Mouse (Mus musculus): ENCODE results near the gene Acsl3.
A peak's percentile ranks its signal among the peaks of the same experiment; 100 is the strongest.

The Acsl3 gene

GRCm38 (mm10) chr1:78686872-78687271, 29.2 kb downstream of the Acsl3 start:
- no peak for DNase-seq (ENCODE audit: low spot score in 2 of 2)

- no peak for DNase-seq (ENCODE audit: low spot score in 2 of 2)
Observed at GRCm38 (mm10) chr1:78688149-78688548, 30.5 kb downstream of the Acsl3 start.

GRCm38 (mm10) chr1:78694503-78695258, 37.1 kb downstream of the Acsl3 start:
- DNase-seq (ENCODE audit: low spot score in 2 of 2): no peak

- DNase-seq (ENCODE audit: low spot score in 2 of 2): no peak
Observed at GRCm38 (mm10) chr1:78696305-78696704, 38.7 kb downstream of the Acsl3 start.

GRCm38 (mm10) chr1:78696903-78697302, 39.3 kb downstream of the Acsl3 start:
- no peak for DNase-seq (ENCODE audit: low spot score in 2 of 2)

GRCm38 (mm10) chr1:78698138-78698537, 40.5 kb downstream of the Acsl3 start:
- DNase-seq (ENCODE audit: low spot score in 2 of 2): no peak

- no peak for DNase-seq (ENCODE audit: low spot score in 2 of 2)
Observed at GRCm38 (mm10) chr1:78701740-78702139, 44.1 kb downstream of the Acsl3 start.

GRCm38 (mm10) chr1:78702282-78702963, 44.8 kb downstream of the Acsl3 start:
- DNase-seq (ENCODE audit: low spot score in 2 of 2): no peak

GRCm38 (mm10) chr1:78702964-78703285, 45.3 kb downstream of the Acsl3 start:
- DNase-seq (ENCODE audit: low spot score in 2 of 2): no peak

- DNase-seq (ENCODE audit: low spot score in 2 of 2): no peak
Observed at GRCm38 (mm10) chr1:78706338-78706737, 48.7 kb downstream of the Acsl3 start.

GRCm38 (mm10) chr1:78707280-78707679, 49.7 kb downstream of the Acsl3 start:
- no peak for DNase-seq (ENCODE audit: low spot score in 2 of 2)

GRCm38 (mm10) chr1:78710026-78710425, 52.4 kb downstream of the Acsl3 start:
- DNase-seq (ENCODE audit: low spot score in 2 of 2): no peak

- no peak for DNase-seq (ENCODE audit: low spot score in 2 of 2)
Observed at GRCm38 (mm10) chr1:78710613-78711329, 53.1 kb downstream of the Acsl3 start.

GRCm38 (mm10) chr1:78724458-78725190, 67.0 kb downstream of the Acsl3 start:
- peak; percentile 73 to 82 for DNase-seq (ENCODE audit: low spot score in 2 of 2)

GRCm38 (mm10) chr1:78725191-78725490, 67.5 kb downstream of the Acsl3 start:
- DNase-seq (ENCODE audit: low spot score in 2 of 2): no peak

- DNase-seq (ENCODE audit: low spot score in 2 of 2): no peak
Observed at GRCm38 (mm10) chr1:78725617-78726223, 68.1 kb downstream of the Acsl3 start.

- DNase-seq (ENCODE audit: low spot score in 2 of 2): no peak
Observed at GRCm38 (mm10) chr1:78730114-78730720, 72.6 kb downstream of the Acsl3 start.

GRCm38 (mm10) chr1:78732290-78732689, 74.7 kb downstream of the Acsl3 start:
- DNase-seq (ENCODE audit: low spot score in 2 of 2): no peak

GRCm38 (mm10) chr1:78734261-78735000, 76.8 kb downstream of the Acsl3 start:
- no peak for DNase-seq (ENCODE audit: low spot score in 2 of 2)

- no peak for DNase-seq (ENCODE audit: low spot score in 2 of 2)
Observed at GRCm38 (mm10) chr1:78737646-78738045, 80.0 kb downstream of the Acsl3 start.

- no peak for DNase-seq (ENCODE audit: low spot score in 2 of 2)
Observed at GRCm38 (mm10) chr1:78740676-78741075, 83.1 kb downstream of the Acsl3 start.

Measured in frontal cortex, postnatal 14 days (tissue).